Mouse (Mus musculus) erythroblast, embryonic 14.5 days (primary cell): ENCODE measurements around the gene Ubox5.

Source experiments
- GATA1 ChIP-seq: IDR thresholded peaks from 2 replicates; pipeline ENCODE4 v1.6.1; 2012; ENCODE audit warnings: low read length, inconsistent platforms, mixed read lengths
- TAL1 ChIP-seq: IDR thresholded peaks from 3 replicates; pipeline ENCODE4 v1.6.1; 2012; ENCODE audit warnings: low read length, inconsistent platforms, mixed read lengths

DNA sequence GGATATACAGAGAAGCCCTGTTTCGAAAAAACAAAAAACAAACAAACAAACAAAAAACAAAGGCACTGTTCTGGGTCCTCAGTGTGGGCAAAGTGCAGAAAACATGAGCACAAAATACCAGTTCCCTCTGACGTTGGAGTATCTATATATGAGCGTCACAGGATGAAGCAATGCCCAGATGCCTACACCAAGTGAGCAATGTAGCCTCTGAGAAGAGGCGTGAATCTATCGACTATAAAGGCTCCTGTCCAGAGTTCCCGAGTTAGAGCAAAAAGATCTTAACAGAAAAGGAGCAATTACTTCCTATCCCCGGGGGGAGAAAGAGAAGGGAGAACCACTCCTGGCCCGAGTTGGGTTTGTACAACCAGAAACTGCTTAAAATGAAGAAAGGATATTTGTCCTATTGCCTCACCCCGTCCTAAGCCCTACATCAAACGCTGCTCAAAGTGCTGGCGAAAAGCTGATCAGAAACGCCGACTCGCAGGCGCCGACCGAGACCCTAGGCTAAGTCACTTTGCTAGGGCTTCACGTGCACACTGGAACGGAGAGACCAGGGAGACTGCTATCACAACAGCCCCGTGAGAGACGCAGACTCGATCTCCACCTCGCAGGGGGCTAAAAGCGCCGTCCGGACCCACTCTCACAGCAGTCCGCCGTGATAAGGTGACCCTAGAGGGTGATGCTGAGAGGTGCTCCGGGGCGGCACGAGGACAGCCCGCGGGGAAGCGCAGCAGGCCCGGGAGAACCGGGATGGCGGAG lies 579 bp downstream of the Ubox5 start:
- no peak for TF ChIP-seq GATA1
- TF ChIP-seq TAL1: no peak
